Mouse (Mus musculus) heart, postnatal 36 days (tissue): Measurements from ENCODE around the gene E130114P18Rik. TPM values are rescaled to one million over a fixed set of nuclear protein-coding genes. Genes with fewer than 3 reads are reported as not detected.

Experiments used
- DNase-seq, 2 experiments: peaks; one replicate each; pipeline ENCODE4 v3.0.0; 2021 to 2022
- intact Hi-C: fragments of 180-260 bp; cut with DNase I; formaldehyde crosslinking; loops from one replicate; pipeline ENCODE4 v1.15.1; 2025
- total RNA-seq, 2 experiments: library from RNA; stranded (reverse); gene quantifications; 2 replicates each; pipeline ENCODE4 v1.2.3; 2021

Gene E130114P18Rik
- total RNA-seq, 2 experiments from 2014 or later, result 0.28 TPM; not detected in 1

- intact Hi-C loops, result loop anchor here (5.0 to 10.0 kb wide), 3 partner anchors 150 to 1167 kb away; partner anchors contain the start of gene Usp1
- DNase-seq, result peak; percentile 76 to 86
Measured at GRCm38 (mm10) chr4:97757207-97757977, 20.5 kb downstream of the E130114P18Rik start.

GRCm38 (mm10) chr4:97754241-97754640 lies 23.6 kb downstream of the E130114P18Rik start:
- intact Hi-C loops, result loop anchor here (5.0 to 10.0 kb wide), 6 partner anchors 168 to 1171 kb away; partner anchors contain the start of genes Tm2d1 and Usp1

GRCm38 (mm10) chr4:97753521-97753920 lies 24.4 kb downstream of the E130114P18Rik start:
- peak in 1 of 2 experiments; percentile 20 for DNase-seq
- intact Hi-C loops, result loop anchor here (5.0 to 10.0 kb wide), 6 partner anchors 169 to 1171 kb away; partner anchors contain the start of genes Tm2d1 and Usp1

More at GRCm38 (mm10) chr4:97754241-97754640, 23.6 kb downstream of the E130114P18Rik start:
- DNase-seq, result peak; percentile 68 to 75

- peak in 1 of 2 experiments; percentile 14 for DNase-seq
- intact Hi-C loops, result loop anchor here (5.0 to 10.0 kb wide), 6 partner anchors 170 to 1172 kb away; partner anchors contain the start of genes Tm2d1 and Usp1
Measured at GRCm38 (mm10) chr4:97752276-97753010, 25.4 kb downstream of the E130114P18Rik start.

GRCm38 (mm10) chr4:97751483-97752251 lies 26.2 kb downstream of the E130114P18Rik start:
- peak; percentile 81 to 88 for DNase-seq
- intact Hi-C loops, result loop anchor here (1.0 to 10.0 kb wide), 10 partner anchors 117 to 1173 kb away; partner anchors contain the start of genes Tm2d1 and Usp1

GRCm38 (mm10) chr4:97751030-97751482 lies 26.8 kb downstream of the E130114P18Rik start:
- intact Hi-C loops, result loop anchor here (1.0 to 10.0 kb wide), 10 partner anchors 118 to 1174 kb away; partner anchors contain the start of genes Tm2d1 and Usp1
- DNase-seq, result peak; percentile 91 to 95

GRCm38 (mm10) chr4:97750401-97750800 lies 27.5 kb downstream of the E130114P18Rik start:
- intact Hi-C loops, result loop anchor here (2.0 to 10.0 kb wide), 8 partner anchors 118 to 1174 kb away; partner anchors contain the start of genes Tm2d1 and Usp1

GRCm38 (mm10) chr4:97746106-97746900 lies 31.6 kb downstream of the E130114P18Rik start:
- intact Hi-C loops, result loop anchor here (2.0 to 10.0 kb wide), 5 partner anchors 72 to 952 kb away; no protein-coding TSS in a partner anchor
- no peak for DNase-seq

More at GRCm38 (mm10) chr4:97750401-97750800, 27.5 kb downstream of the E130114P18Rik start:
- DNase-seq, result no peak

- intact Hi-C loops, result loop anchor here (1.0 to 10.0 kb wide), 7 partner anchors 71 to 951 kb away; no protein-coding TSS in a partner anchor
- peak; percentile 84 for DNase-seq
Measured at GRCm38 (mm10) chr4:97745296-97746105, 32.4 kb downstream of the E130114P18Rik start.

- DNase-seq, result no peak
- intact Hi-C loops, result loop anchor here (2.0 to 10.0 kb wide), 2 partner anchors 121 to 949 kb away; no protein-coding TSS in a partner anchor
Measured at GRCm38 (mm10) chr4:97743932-97744331, 33.9 kb downstream of the E130114P18Rik start.

- intact Hi-C loops, result no loop called here
- no peak for DNase-seq
Measured at GRCm38 (mm10) chr4:97733392-97733791, 44.5 kb downstream of the E130114P18Rik start.

GRCm38 (mm10) chr4:97730416-97730815 lies 47.5 kb downstream of the E130114P18Rik start:
- no peak for DNase-seq
- intact Hi-C loops, result no loop called here

- intact Hi-C loops, result no loop called here
- no peak for DNase-seq
Measured at GRCm38 (mm10) chr4:97729999-97730398, 47.9 kb downstream of the E130114P18Rik start.

- no peak for DNase-seq
- intact Hi-C loops, result no loop called here
Measured at GRCm38 (mm10) chr4:97728520-97728919, 49.4 kb downstream of the E130114P18Rik start.

GRCm38 (mm10) chr4:97723374-97723773 lies 54.5 kb downstream of the E130114P18Rik start:
- intact Hi-C loops, result no loop called here
- DNase-seq, result no peak

GRCm38 (mm10) chr4:97722666-97723065 lies 55.2 kb downstream of the E130114P18Rik start:
- intact Hi-C loops, result no loop called here
- no peak for DNase-seq

- no peak for DNase-seq
- intact Hi-C loops, result no loop called here
Measured at GRCm38 (mm10) chr4:97714616-97715015, 63.3 kb downstream of the E130114P18Rik start.

- DNase-seq, result no peak
- intact Hi-C loops, result no loop called here
Measured at GRCm38 (mm10) chr4:97714101-97714615, 63.7 kb downstream of the E130114P18Rik start.
